Mouse (Mus musculus) liver, embryonic 16.5 days (tissue): ENCODE data around the gene Txn1. TPM values are rescaled to one million over a fixed set of nuclear protein-coding genes. Genes with fewer than 3 reads are reported as not detected.

ENCODE experiments used
- ATAC-seq: fragments of 200-750 bp; cut with Nextera tagmentation; 2 replicates; pipeline ENCODE4 v1.8.0; 2017; ENCODE audit warnings: low read depth, mild to moderate bottlenecking, moderate number of reproducible peaks, moderate library complexity
- H3K27ac ChIP-seq: fragments of 300-500 bp; sonication (generic); 2 replicates; pipeline ENCODE4 v1.5.1; 2014; ENCODE audit warnings: mild to moderate bottlenecking, low read length
- H3K27me3 ChIP-seq: fragments of 300-500 bp; sonication (generic); 2 replicates; pipeline ENCODE4 v1.6.1; 2014; ENCODE audit warnings: low read depth, low read length, mixed read lengths; ENCODE audit not compliant: control insufficient read depth, insufficient read depth
- H3K36me3 ChIP-seq: fragments of 300-500 bp; sonication (generic); 2 replicates; pipeline ENCODE4 v1.6.1; 2014; ENCODE audit warnings: mild to moderate bottlenecking; ENCODE audit not compliant: control insufficient read depth, insufficient read depth
- H3K4me1 ChIP-seq: fragments of 300-500 bp; sonication (generic); 2 replicates; pipeline ENCODE4 v1.6.1; 2014; ENCODE audit warnings: low read depth, low read length, mixed read lengths; ENCODE audit not compliant: control insufficient read depth
- H3K4me2 ChIP-seq: fragments of 300-500 bp; sonication (generic); 2 replicates; pipeline ENCODE4 v1.6.1; 2014; ENCODE audit warnings: low read depth, low read length, mixed read lengths
- H3K4me3 ChIP-seq: fragments of 300-500 bp; sonication (generic); 2 replicates; pipeline ENCODE4 v1.5.1; 2014; ENCODE audit warnings: low read depth, mild to moderate bottlenecking, low read length
- H3K9ac ChIP-seq: fragments of 300-500 bp; sonication (generic); 2 replicates; pipeline ENCODE4 v1.6.1; 2014; ENCODE audit warnings: low read depth, low read length
- H3K9me3 ChIP-seq: fragments of 300-500 bp; sonication (generic); replicated peaks from 2 replicates; pipeline ENCODE4 v1.6.1; 2016; ENCODE audit warnings: low read length; ENCODE audit not compliant: control insufficient read depth
- WGBS: fragments of 180-500 bp; shearing (Covaris S2); extraction: QIAGEN DNeasy Blood & Tissue Kit; methylation state at CpG from one replicate; pipeline ENCODE4 v1.1.7; 2014; ENCODE audit not compliant: insufficient replicate concordance; 5-methylcytosine and 5-hydroxymethylcytosine counted together
- polyA plus RNA-seq: library from polyadenylated mRNA; unstranded; fragments of >200 nt; fragmentation: Nextera tagmentation; extraction: Ambion mirVana; gene quantifications from 2 replicates; pipeline ENCODE4 v1.2.1, GENCODE M21; 2015

Txn1 gene
- polyA plus RNA-seq, 1 experiment from 2014 or later = 187 TPM

- Histone ChIP-seq H3K9ac (no peak overlapping the region), H3K27ac (no peak overlapping the region), H3K4me2 (no peak overlapping the region), H3K36me3 (no peaks in the 10 kb centered on the region), H3K4me1 (no peaks in the 10 kb centered on the region), H3K9me3 (no peaks in the 10 kb centered on the region), H3K27me3 (no peaks in the 10 kb centered on the region), H3K4me3 (no peak overlapping the region)
- 58% methylated on average over 10 of the region's 10 CpGs for WGBS
- no peak for ATAC-seq
Observed at GRCm38 (mm10) chr4:57914193-57915190, 41.7 kb downstream of the Txn1 start.

GRCm38 (mm10) chr4:57913021-57913420 is 43.2 kb downstream of the Txn1 start:
- Histone ChIP-seq H3K9me3 (no peaks in the 10 kb centered on the region), H3K27ac (no peak overlapping the region), H3K4me1 (no peaks in the 10 kb centered on the region), H3K27me3 (no peaks in the 10 kb centered on the region), H3K36me3 (no peaks in the 10 kb centered on the region), H3K4me2 (no peak overlapping the region), H3K9ac (no peak overlapping the region), H3K4me3 (no peak overlapping the region)
- no peak for ATAC-seq

GRCm38 (mm10) chr4:57908860-57909259 is 47.4 kb downstream of the Txn1 start:
- 19% methylated on average over 6 of the region's 6 CpGs for WGBS
- Histone ChIP-seq H3K27me3 (no peaks in the 10 kb centered on the region), H3K4me2 (no peak overlapping the region), H3K9ac (no peak overlapping the region), H3K4me1 (no peaks in the 10 kb centered on the region), H3K36me3 (no peaks in the 10 kb centered on the region), H3K4me3 (no peak overlapping the region), H3K27ac (no peak overlapping the region), H3K9me3 (no peaks in the 10 kb centered on the region)
- ATAC-seq = no peak

GRCm38 (mm10) chr4:57906708-57907107 is 49.5 kb downstream of the Txn1 start:
- Histone ChIP-seq H3K9me3 (no peaks in the 10 kb centered on the region), H3K27me3 (no peaks in the 10 kb centered on the region), H3K4me3 (no peak overlapping the region), H3K36me3 (no peaks in the 10 kb centered on the region), H3K9ac (no peak overlapping the region), H3K27ac (no peak overlapping the region), H3K4me1 (no peaks in the 10 kb centered on the region), H3K4me2 (no peak overlapping the region)
- WGBS = 43% methylated on average over 2 of the region's 2 CpGs
- no peak for ATAC-seq

- H3K4me2 ChIP-seq = no peak overlapping the region
- no peaks in the 10 kb centered on the region for H3K36me3 ChIP-seq
- WGBS = 27% methylated on average over 9 of the region's 9 CpGs
- no peak for ATAC-seq
- no peaks in the 10 kb centered on the region for H3K9me3 ChIP-seq
- no peak overlapping the region for H3K27ac ChIP-seq
- no peaks in the 10 kb centered on the region for H3K27me3 ChIP-seq
- no peak overlapping the region for H3K9ac ChIP-seq
- no peak overlapping the region for H3K4me3 ChIP-seq
- H3K4me1 ChIP-seq = no peaks in the 10 kb centered on the region
Observed at GRCm38 (mm10) chr4:57904638-57905037, 51.6 kb downstream of the Txn1 start.

- 8% methylated on average over 5 of the region's 5 CpGs for WGBS
- Histone ChIP-seq H3K4me1 (no peaks in the 10 kb centered on the region), H3K27ac (no peak overlapping the region), H3K4me3 (no peak overlapping the region), H3K9ac (no peak overlapping the region), H3K36me3 (no peaks in the 10 kb centered on the region), H3K9me3 (no peaks in the 10 kb centered on the region), H3K4me2 (no peak overlapping the region), H3K27me3 (no peaks in the 10 kb centered on the region)
- no peak for ATAC-seq
Observed at GRCm38 (mm10) chr4:57904211-57904610, 52.0 kb downstream of the Txn1 start.

- Histone ChIP-seq H3K4me2 (no peak overlapping the region), H3K9ac (no peak overlapping the region), H3K4me3 (no peak overlapping the region), H3K27ac (no peak overlapping the region), H3K27me3 (no peaks in the 10 kb centered on the region), H3K36me3 (no peaks in the 10 kb centered on the region), H3K4me1 (no peaks in the 10 kb centered on the region), H3K9me3 (no peaks in the 10 kb centered on the region)
- 39% methylated on average over 5 of the region's 5 CpGs for WGBS
- ATAC-seq = no peak
Observed at GRCm38 (mm10) chr4:57902619-57903018, 53.6 kb downstream of the Txn1 start.

GRCm38 (mm10) chr4:57901210-57901609 is 55.0 kb downstream of the Txn1 start:
- Histone ChIP-seq H3K4me2 (no peak overlapping the region), H3K27me3 (no peaks in the 10 kb centered on the region), H3K4me1 (no peaks in the 10 kb centered on the region), H3K4me3 (no peak overlapping the region), H3K36me3 (no peaks in the 10 kb centered on the region), H3K27ac (no peak overlapping the region), H3K9me3 (no peaks in the 10 kb centered on the region), H3K9ac (no peak overlapping the region)
- 5% methylated on average over 4 of the region's 4 CpGs for WGBS
- ATAC-seq = no peak

- H3K4me1 ChIP-seq = no peaks in the 10 kb centered on the region
- no peak overlapping the region for H3K9ac ChIP-seq
- H3K27ac ChIP-seq = no peak overlapping the region
- H3K27me3 ChIP-seq = no peaks in the 10 kb centered on the region
- H3K9me3 ChIP-seq = no peaks in the 10 kb centered on the region
- no peak for ATAC-seq
- no peak overlapping the region for H3K4me3 ChIP-seq
- no peaks in the 10 kb centered on the region for H3K36me3 ChIP-seq
- H3K4me2 ChIP-seq = no peak overlapping the region
- 62% methylated on average over 3 of the region's 3 CpGs for WGBS
Observed at GRCm38 (mm10) chr4:57896631-57897030, 59.6 kb downstream of the Txn1 start.
